9 mouse cellular contexts compared by ENCODE assay signal in the genomic region with DNA sequence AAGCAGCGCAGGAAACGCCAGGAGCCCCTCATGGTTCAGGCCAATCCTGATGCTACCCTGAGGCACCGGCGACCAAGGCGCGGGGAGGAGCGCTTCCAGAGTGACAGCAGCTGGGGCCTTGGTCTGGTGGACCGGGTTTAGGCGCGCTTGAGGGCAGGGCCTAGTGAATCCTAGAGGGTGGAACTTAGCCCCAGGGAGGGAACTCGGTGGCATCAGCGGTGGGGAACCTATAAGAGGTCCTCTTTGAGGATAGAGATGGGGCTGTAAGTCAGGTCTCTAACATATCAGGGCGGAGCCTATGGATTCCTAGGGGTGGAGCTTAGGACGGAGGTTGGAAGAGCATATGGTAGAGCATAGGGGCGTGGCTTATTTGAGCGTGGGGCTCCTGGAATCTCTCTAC. TPM values are rescaled to one million over a fixed set of nuclear protein-coding genes. Genes with fewer than 3 reads are reported as not detected.
A peak's percentile ranks its signal among the peaks of the same experiment; 100 is the strongest.
DNase-seq lines count a peak whose midpoint lies in the region; ATAC-seq and TF ChIP-seq lines count a peak whose summit lies in the region.
"Had no signal": no experiment of that assay in that cellular context is flagged by ENCODE, and none has a peak within 500 bp of the region (broad histone marks: within the 10 kb centered on the region; RNA-seq: fewer than 3 reads in every experiment).

No protein-coding gene starts in this region.

- no peak for TF ChIP-seq CTCF in E14TG2a.4 (conservative IDR thresholded peaks at IDR 0.05; ENCODE audit: low read length)

- no peaks in the 10 kb centered on the region; the same call in 1 of the 2 replicates for H3K4me1 ChIP-seq in heart, embryonic 16.5 days (ENCODE audit: control insufficient read depth, insufficient read depth, low read length)
- peaks cover 64% of the 10 kb centered on the region for H3K4me1 ChIP-seq in E14TG2a.4 (replicated peaks; ENCODE audit: low read depth, low read length)
- peaks cover 14% of the 10 kb centered on the region for H3K4me1 ChIP-seq in limb, embryonic 13.5 days

- no peaks in the 10 kb centered on the region for H3K27me3 ChIP-seq in heart, embryonic 16.5 days (ENCODE audit: control insufficient read depth, insufficient read depth, low read length)
- H3K27me3 ChIP-seq in E14TG2a.4 (ENCODE audit: insufficient read depth, low read length) = no peaks in the 10 kb centered on the region
- H3K27me3 ChIP-seq in limb, embryonic 13.5 days = no peaks in the 10 kb centered on the region

- H3K36me3 ChIP-seq in heart, embryonic 16.5 days (ENCODE audit: control insufficient read depth, insufficient read depth) = no peaks in the 10 kb centered on the region
- no peaks in the 10 kb centered on the region for H3K36me3 ChIP-seq in E14TG2a.4 (ENCODE audit: insufficient read depth, low read length)
- H3K36me3 ChIP-seq in limb, embryonic 13.5 days = no peaks in the 10 kb centered on the region

- no peaks in the 10 kb centered on the region for H3K9me3 ChIP-seq in heart, embryonic 16.5 days (replicated peaks; ENCODE audit: control insufficient read depth, low read length)
- H3K9me3 ChIP-seq in E14TG2a.4 (ENCODE audit: low read length) = no peaks in the 10 kb centered on the region
- H3K9me3 ChIP-seq in limb, embryonic 13.5 days = no peaks in the 10 kb centered on the region

- intact Hi-C loops in heart, postnatal 10 days (cut with DNase I) = no loop called here

- DNase-seq in heart, postnatal 10 days = no peak
- peak; percentile 72 for DNase-seq in embryo, embryonic 10.5 days (ENCODE audit: low spot score)
- no peak for DNase-seq in ovary, postnatal 36 days (ENCODE audit: low spot score)
- no peak for DNase-seq in right cerebral cortex, adult 18-20 months
- no peak for DNase-seq in cerebellum, adult 18-20 months

- no peak overlapping the region for H3K9ac ChIP-seq in heart, embryonic 16.5 days (ENCODE audit: low read length)
- 0 out of 2 replicates have a peak overlapping the region, but pooled peaks have one; percentile 39 for H3K9ac ChIP-seq in limb, embryonic 13.5 days

- H3K4me3 ChIP-seq in heart, embryonic 16.5 days (ENCODE audit: low read length) = no peak overlapping the region
- peak overlapping the region; percentile 1; the same call in 1 of the 2 replicates for H3K4me3 ChIP-seq in E14TG2a.4 (replicated peaks; ENCODE audit: low read length)
- no peak overlapping the region for H3K4me3 ChIP-seq in limb, embryonic 13.5 days

- 27% methylated on average over 16 of the region's 16 CpGs for WGBS in heart, embryonic 16.5 days
- 21% methylated on average over 16 of the region's 16 CpGs for WGBS in limb, embryonic 13.5 days

- 0 out of 2 replicates have a peak overlapping the region, but pooled peaks have one; percentile 11 for H3K4me2 ChIP-seq in heart, embryonic 16.5 days (ENCODE audit: low read depth, low read length)
- H3K4me2 ChIP-seq in limb, embryonic 13.5 days (replicated peaks) = peak overlapping the region; percentile 35

- ATAC-seq in heart, embryonic 16.5 days (replicated peaks; ENCODE audit: extremely low read depth, insufficient read depth, low FRiP score) = peak; percentile 44
- ATAC-seq in limb, embryonic 13.5 days (ENCODE audit: low FRiP score, low read depth) = peak; percentile 22; the same call in 1 of the 2 replicates
- ATAC-seq: CD4-positive, CD25-positive, alpha-beta regulatory T cell, adult 4 months had no signal

- no peak overlapping the region for H3K27ac ChIP-seq in heart, embryonic 16.5 days (ENCODE audit: low read length)
- H3K27ac ChIP-seq in limb, embryonic 13.5 days = no peak overlapping the region

RNA-seq across cellular contexts. Expression of gene Nucb1, which starts 5.2 kb away (rescaled TPM):
- 156 and 160 TPM in 2 replicates for polyA plus RNA-seq in heart, embryonic 16.5 days (2015; fragmentation: Nextera tagmentation; extraction: Ambion mirVana)
- 100 to 1,000 TPM; 144 to 151 TPM for total RNA-seq in heart, postnatal 10 days (2021)
- polyA plus RNA-seq in limb, embryonic 13.5 days (2015; fragmentation: Nextera tagmentation; extraction: Ambion mirVana) = 215 TPM in 2 replicates

RNA-seq across cellular contexts. Expression of gene Ppp1r15a, which starts 10.6 kb away (rescaled TPM):
- polyA plus RNA-seq in heart, embryonic 16.5 days (2015; fragmentation: Nextera tagmentation; extraction: Ambion mirVana) = 25.0 and 27.1 TPM in 2 replicates
- 10 to 100 TPM; 24.5 to 45.4 TPM for total RNA-seq in heart, postnatal 10 days (2021)
- polyA plus RNA-seq in limb, embryonic 13.5 days (2015; fragmentation: Nextera tagmentation; extraction: Ambion mirVana) = 27.5 and 28.8 TPM in 2 replicates

RNA-seq across cellular contexts. Expression of gene Plekha4, which starts 10.7 kb away (rescaled TPM):
- 1.3 and 1.8 TPM in 2 replicates for polyA plus RNA-seq in heart, embryonic 16.5 days (2015; fragmentation: Nextera tagmentation; extraction: Ambion mirVana)
- total RNA-seq in heart, postnatal 10 days (2021) = 1 to 10 TPM; 4.1 to 5.6 TPM
- 3.3 and 4.9 TPM in 2 replicates for polyA plus RNA-seq in limb, embryonic 13.5 days (2015; fragmentation: Nextera tagmentation; extraction: Ambion mirVana)

RNA-seq across cellular contexts. Expression of gene Dhdh, which starts 26.8 kb away (rescaled TPM):
- polyA plus RNA-seq in heart, embryonic 16.5 days (2015; fragmentation: Nextera tagmentation; extraction: Ambion mirVana) = 3.4 TPM in 2 replicates
- 1 to 10 TPM; 4.7 to 6.0 TPM for total RNA-seq in heart, postnatal 10 days (2021)
- polyA plus RNA-seq in limb, embryonic 13.5 days (2015; fragmentation: Nextera tagmentation; extraction: Ambion mirVana) = 2.9 and 4.0 TPM in 2 replicates

RNA-seq across cellular contexts. Expression of gene Gm45808, which starts 28.8 kb away (rescaled TPM):
- polyA plus RNA-seq in heart, embryonic 16.5 days (2015; fragmentation: Nextera tagmentation; extraction: Ambion mirVana) = not detected in 2 replicates
- 1 to 10 TPM; 2.2 to 2.5 TPM for total RNA-seq in heart, postnatal 10 days (2021)
- not detected in 2 replicates for polyA plus RNA-seq in limb, embryonic 13.5 days (2015; fragmentation: Nextera tagmentation; extraction: Ambion mirVana)
